Mouse (Mus musculus) megakaryocyte, embryonic 14.5 days (primary cell): ENCODE data around the gene Apc2.

Source experiments
- FLI1 ChIP-seq: IDR thresholded peaks from 2 replicates; pipeline ENCODE4 v1.6.1; 2012; ENCODE audit warnings: low read length, inconsistent platforms, mixed read lengths
- GATA1 ChIP-seq: IDR thresholded peaks from 3 replicates; pipeline ENCODE4 v1.6.1; 2012; ENCODE audit warnings: mixed read lengths, low read length, inconsistent platforms, borderline replicate concordance

GRCm38 (mm10) chr10:80255881-80256535 lies 39.8 kb upstream of the Apc2 start:
- TF ChIP-seq GATA1 (no peak), FLI1 (no peak)
